Mouse (Mus musculus): ENCODE results near the gene Pdzd7. TPM values are rescaled to one million over a fixed set of nuclear protein-coding genes. Genes with fewer than 3 reads are reported as not detected.

The Pdzd7 gene
- total and polyA plus RNA-seq, 3 experiments = 0.17 to 0.20 TPM; not detected in 1

- Histone ChIP-seq H3K4me3 (replicated peaks in 1 of 3; ENCODE audit: low read depth in 2 of 3, low read length in 2 of 3, poor library complexity in 1 of 3) (no peak overlapping the region), H3K4me1 (ENCODE audit: control insufficient read depth in 1 of 2, insufficient read depth in 2 of 2) (peaks cover 8 to 17% of the 10 kb centered on the region in 2 experiments), H3K9ac (ENCODE audit: insufficient read depth, low read depth) (no peak overlapping the region), H3K79me2 (replicated peaks; ENCODE audit: control insufficient read depth, extremely low read depth, insufficient read depth, poor library complexity, severe bottlenecking) (no peaks in the 10 kb centered on the region), H3K9me3 (replicated peaks; ENCODE audit: low read length) (no peaks in the 10 kb centered on the region), H3K4me2 (ENCODE audit: insufficient read depth, low read depth, poor library complexity, severe bottlenecking) (no peak overlapping the region), H3K27me3 (replicated peaks) (peaks cover 46% of the 10 kb centered on the region), H3K27ac (ENCODE audit: insufficient read depth, low read depth) (no peak overlapping the region), H3K36me3 (replicated peaks in 1 of 2; ENCODE audit: control insufficient read depth in 1 of 2, insufficient read depth in 1 of 2, low read length in 1 of 2) (peaks cover 0 to 25% of the 10 kb centered on the region in 2 experiments)
- TF ChIP-seq MEF2A (IDR thresholded peaks at IDR 0.05; ENCODE audit: borderline replicate concordance, low read depth, low read length) (no peak), HCFC1 (IDR thresholded peaks at IDR 0.05; ENCODE audit: low read depth, low read length) (no peak), BHLHE40 (IDR thresholded peaks at IDR 0.05; ENCODE audit: low read depth, low read length) (no peak), GABPA (IDR thresholded peaks at IDR 0.05; ENCODE audit: insufficient replicate concordance, low read depth, low read length) (no peak), MAFK (IDR thresholded peaks at IDR 0.05; ENCODE audit: insufficient replicate concordance, low read length) (no peak), ETS1 (conservative IDR thresholded peaks at IDR 0.05; ENCODE audit: low read depth, low read length) (no peak), CTCF (conservative IDR thresholded peaks at IDR 0.05 in 1 of 2, IDR thresholded peaks at IDR 0.05 in 1 of 2; ENCODE audit: low read depth in 2 of 2, low read length in 2 of 2) (no peak), MXI1 (IDR thresholded peaks at IDR 0.05; ENCODE audit: low read depth, low read length) (no peak), JUN (IDR thresholded peaks at IDR 0.05; ENCODE audit: insufficient read depth, low read depth, low read length) (no peak)
- no peak for DNase-seq (ENCODE audit: extremely low read depth)
- dilution Hi-C loops (cut with MboI; ENCODE audit: extremely low pct_ligation_motif_present, extremely low pct_unique_long_range_greater_than_20kb, low sequenced_read_pairs) (no loop called here), in situ Hi-C loops (cut with MboI; ENCODE audit: low pct_ligation_motif_present, low pct_unique_long_range_greater_than_20kb, low sequenced_read_pairs) (loop anchor here (25.0 kb wide), 1 partner anchor 441 kb away; no protein-coding TSS in a partner anchor)
Observed at GRCm38 (mm10) chr19:45028746-45029145, 16.8 kb downstream of the Pdzd7 start.

GRCm38 (mm10) chr19:45027848-45028247, 17.7 kb downstream of the Pdzd7 start:
- dilution Hi-C loops (cut with MboI; ENCODE audit: extremely low pct_ligation_motif_present, extremely low pct_unique_long_range_greater_than_20kb, low sequenced_read_pairs) = no loop called here
- H3K4me3 ChIP-seq (replicated peaks in 1 of 3; ENCODE audit: low read depth in 2 of 3, low read length in 2 of 3, poor library complexity in 1 of 3) = no peak overlapping the region
- H3K36me3 ChIP-seq (replicated peaks in 1 of 2; ENCODE audit: control insufficient read depth in 1 of 2, insufficient read depth in 1 of 2, low read length in 1 of 2) = peaks cover 0 to 28% of the 10 kb centered on the region in 2 experiments
- no peaks in the 10 kb centered on the region for H3K9me3 ChIP-seq (replicated peaks; ENCODE audit: low read length)
- H3K27me3 ChIP-seq (replicated peaks) = peaks cover 42% of the 10 kb centered on the region
- in situ Hi-C loops (cut with MboI; ENCODE audit: low pct_ligation_motif_present, low pct_unique_long_range_greater_than_20kb, low sequenced_read_pairs) = loop anchor here (25.0 kb wide), 1 partner anchor 441 kb away; no protein-coding TSS in a partner anchor
- no peak for TF ChIP-seq UBTF (IDR thresholded peaks at IDR 0.05; ENCODE audit: low read depth, low read length)
- no peak for TF ChIP-seq MAFK (IDR thresholded peaks at IDR 0.05; ENCODE audit: insufficient replicate concordance, low read length)
- no peak for TF ChIP-seq HCFC1 (IDR thresholded peaks at IDR 0.05; ENCODE audit: low read depth, low read length)
- no peak for TF ChIP-seq MXI1 (IDR thresholded peaks at IDR 0.05; ENCODE audit: low read depth, low read length)
- TF ChIP-seq USF1 (IDR thresholded peaks at IDR 0.05; ENCODE audit: low read depth, low read length) = no peak
- TF ChIP-seq PAX5 (IDR thresholded peaks at IDR 0.05; ENCODE audit: low read length) = no peak
- TF ChIP-seq NRF1 (IDR thresholded peaks at IDR 0.05; ENCODE audit: low read depth, low read length) = no peak
- TF ChIP-seq SMC3 (IDR thresholded peaks at IDR 0.05; ENCODE audit: low read depth, low read length) = no peak
- H3K4me2 ChIP-seq (ENCODE audit: insufficient read depth, low read depth, poor library complexity, severe bottlenecking) = no peak overlapping the region
- peaks cover 8 to 17% of the 10 kb centered on the region in 2 experiments for H3K4me1 ChIP-seq (ENCODE audit: control insufficient read depth in 1 of 2, insufficient read depth in 2 of 2)
- no peaks in the 10 kb centered on the region for H3K79me2 ChIP-seq (replicated peaks; ENCODE audit: control insufficient read depth, extremely low read depth, insufficient read depth, poor library complexity, severe bottlenecking)
- no peak for DNase-seq (ENCODE audit: extremely low read depth)
- no peak overlapping the region for H3K27ac ChIP-seq (ENCODE audit: insufficient read depth, low read depth)
- H3K9ac ChIP-seq (ENCODE audit: insufficient read depth, low read depth) = no peak overlapping the region
